Mouse (Mus musculus) testis, adult 2 months (tissue): ENCODE results near the gene Clnk.

ENCODE experiments used
- CTCF ChIP-seq: fragments of 200-500 bp; IDR thresholded peaks from 2 replicates; pipeline ENCODE4 v1.5.1; 2012; ENCODE audit warnings: low read depth, mild to moderate bottlenecking, inconsistent platforms, low read length, moderate library complexity; ENCODE audit not compliant: control insufficient read depth, insufficient read depth, insufficient replicate concordance
- POLR2A ChIP-seq: fragments of 200-500 bp; IDR thresholded peaks from 2 replicates; pipeline ENCODE4 v1.6.1; 2012; ENCODE audit warnings: low read depth, mild to moderate bottlenecking, inconsistent platforms, low read length, moderate library complexity; ENCODE audit not compliant: control insufficient read depth

- TF ChIP-seq CTCF: no peak
- TF ChIP-seq POLR2A: no peak
Observed at GRCm38 (mm10) chr5:38788820-38789219, 87.8 kb downstream of the Clnk start.
